Mouse (Mus musculus): ENCODE data around the gene A4gnt. TPM values are rescaled to one million over a fixed set of nuclear protein-coding genes. Genes with fewer than 3 reads are reported as not detected.
A peak's percentile ranks its signal among the peaks of the same experiment; 100 is the strongest.

The A4gnt gene
- total RNA-seq, 2 experiments from 2014 or later, result not detected

GRCm38 (mm10) chr9:99636776-99637175 is 24.5 kb downstream of the A4gnt start:
- no peak for DNase-seq

- DNase-seq, result no peak
Measured at GRCm38 (mm10) chr9:99637227-99637626, 24.9 kb downstream of the A4gnt start.

GRCm38 (mm10) chr9:99637736-99638135 is 25.4 kb downstream of the A4gnt start:
- no peak for DNase-seq

GRCm38 (mm10) chr9:99639957-99640356 is 27.7 kb downstream of the A4gnt start:
- DNase-seq, result no peak

- DNase-seq, result no peak
Measured at GRCm38 (mm10) chr9:99645416-99645815, 33.1 kb downstream of the A4gnt start.

- DNase-seq, result no peak
Measured at GRCm38 (mm10) chr9:99646102-99646501, 33.8 kb downstream of the A4gnt start.

- DNase-seq, result no peak
Measured at GRCm38 (mm10) chr9:99660756-99661155, 48.5 kb downstream of the A4gnt start.

GRCm38 (mm10) chr9:99661606-99662166 is 49.4 kb downstream of the A4gnt start:
- DNase-seq, result peak; percentile 50

- peak; percentile 82 for DNase-seq
Measured at GRCm38 (mm10) chr9:99662406-99662805, 50.1 kb downstream of the A4gnt start.

GRCm38 (mm10) chr9:99662887-99663286 is 50.6 kb downstream of the A4gnt start:
- DNase-seq, result no peak

GRCm38 (mm10) chr9:99667596-99667995 is 55.3 kb downstream of the A4gnt start:
- peak; percentile 66 for DNase-seq

GRCm38 (mm10) chr9:99671603-99672002 is 59.3 kb downstream of the A4gnt start:
- DNase-seq, result peak; percentile 19

Other genes with a start within 250 kb of the A4gnt start
- gene Mras, start 175.1 kb upstream of the A4gnt start, total RNA-seq (2021), result 10 to 100 TPM; 31.7 to 39.4 TPM
- gene Nme9, start 161.0 kb upstream of the A4gnt start, total RNA-seq (2021), result not detected
- 10 to 100 TPM; 18.7 to 26.4 TPM for gene Armc8, start 43.6 kb upstream of the A4gnt start, total RNA-seq (2021)
- gene Dbr1, start 36.7 kb upstream of the A4gnt start, total RNA-seq (2021), result 10 to 100 TPM; 15.8 to 16.7 TPM
- 1 to 10 TPM; 5.2 to 7.1 TPM for gene Dzip1l, start 17.0 kb downstream of the A4gnt start, total RNA-seq (2021)
- not detected for gene Cldn18, start 104.8 kb downstream of the A4gnt start, total RNA-seq (2021)

Data from adrenal gland, postnatal 10 days (tissue).